8 mouse cellular contexts compared by ENCODE assay signal in genomic region chr19:61227941-61228701, GRCm38 (mm10). TPM values are rescaled to one million over a fixed set of nuclear protein-coding genes. Genes with fewer than 3 reads are reported as not detected.
DNase-seq lines count a peak whose midpoint lies in the region; ATAC-seq and TF ChIP-seq lines count a peak whose summit lies in the region.

Csf2ra (minus strand) TSS chr19:61228429.

- H3K9ac ChIP-seq in forebrain, postnatal 0 days = peak within 1 kb of the TSS; percentile 62
- H3K9ac ChIP-seq in intestine, embryonic 16.5 days (ENCODE audit: low read depth, low read length) = peak within 1 kb of the TSS; percentile 70
- peak within 1 kb of the TSS; percentile 50; the same call in 1 of the 2 replicates for H3K9ac ChIP-seq in stomach, postnatal 0 days (ENCODE audit: low read length)

- H3K36me3 ChIP-seq in forebrain, postnatal 0 days (ENCODE audit: insufficient read depth) = no peaks in the 10 kb centered on the region
- H3K36me3 ChIP-seq in intestine, embryonic 16.5 days (ENCODE audit: control insufficient read depth, insufficient read depth, low read length) = no peaks in the 10 kb centered on the region
- H3K36me3 ChIP-seq in limb, embryonic 10.5 days = no peaks in the 10 kb centered on the region
- H3K36me3 ChIP-seq in midbrain, embryonic 10.5 days = no peaks in the 10 kb centered on the region
- H3K36me3 ChIP-seq in stomach, postnatal 0 days (ENCODE audit: control insufficient read depth, insufficient read depth, low read length) = no peaks in the 10 kb centered on the region

- intact Hi-C loops in heart, postnatal 25 days (cut with DNase I) = no loop called here

- no peak for TF ChIP-seq CTCF in cerebellum, adult 2 months (IDR thresholded peaks at IDR 0.05; ENCODE audit: borderline replicate concordance, insufficient read depth, low read depth, low read length)
- TF ChIP-seq CTCF in forebrain, postnatal 0 days (IDR thresholded peaks at IDR 0.05; ENCODE audit: low read depth) = no peak
- no peak for TF ChIP-seq CTCF in stomach, postnatal 0 days (IDR thresholded peaks at IDR 0.05; ENCODE audit: low read depth)

- peak; percentile 95 for DNase-seq in heart, adult 11 months
- DNase-seq in heart, postnatal 25 days (ENCODE audit: low spot score) = no peak
- peak; percentile 39 to 41 for DNase-seq in cerebellum, adult 2 months
- DNase-seq in forebrain, postnatal 0 days = no peak
- DNase-seq in limb, embryonic 10.5 days (ENCODE audit: low spot score) = peak; percentile 38
- no peak for DNase-seq in midbrain, embryonic 10.5 days (ENCODE audit: low spot score)
- peak; percentile 47 for DNase-seq in stomach, postnatal 0 days (ENCODE audit: low spot score)

- H3K4me2 ChIP-seq in forebrain, postnatal 0 days (ENCODE audit: low read depth) = peak within 1 kb of the TSS; percentile 70
- H3K4me2 ChIP-seq in intestine, embryonic 16.5 days (ENCODE audit: low read depth, low read length) = peak within 1 kb of the TSS; percentile 71
- H3K4me2 ChIP-seq in stomach, postnatal 0 days (replicated peaks; ENCODE audit: low read depth) = peak within 1 kb of the TSS; percentile 58

- no peak for ATAC-seq in forebrain, postnatal 0 days
- ATAC-seq in intestine, embryonic 16.5 days = no peak
- no peak for ATAC-seq in stomach, postnatal 0 days (ENCODE audit: low FRiP score, low TSS enrichment)

- H3K27ac ChIP-seq in cerebellum, adult 2 months (ENCODE audit: insufficient read depth, low read length) = peak within 1 kb of the TSS; percentile 46; the same call in 1 of the 2 replicates
- H3K27ac ChIP-seq in forebrain, postnatal 0 days (ENCODE audit: low read depth, low read length) = peak within 1 kb of the TSS; percentile 94
- H3K27ac ChIP-seq in intestine, embryonic 16.5 days (ENCODE audit: low read length) = peak within 1 kb of the TSS; percentile 97
- peak within 1 kb of the TSS; percentile 88 for H3K27ac ChIP-seq in limb, embryonic 10.5 days
- peak within 1 kb of the TSS; percentile 88 for H3K27ac ChIP-seq in midbrain, embryonic 10.5 days (replicated peaks)
- H3K27ac ChIP-seq in stomach, postnatal 0 days (replicated peaks) = peak within 1 kb of the TSS; percentile 88

- no peaks in the 10 kb centered on the region for H3K9me3 ChIP-seq in forebrain, postnatal 0 days (ENCODE audit: low read length)
- peaks cover 17% of the 10 kb centered on the region; the same call in 1 of the 2 replicates for H3K9me3 ChIP-seq in intestine, embryonic 16.5 days (ENCODE audit: control insufficient read depth, low read length)
- 0 out of 2 replicates have a peak, but pooled peaks cover 2% of the 10 kb centered on the region for H3K9me3 ChIP-seq in limb, embryonic 10.5 days (replicated peaks)
- H3K9me3 ChIP-seq in midbrain, embryonic 10.5 days (replicated peaks) = peaks cover 25% of the 10 kb centered on the region
- H3K9me3 ChIP-seq in stomach, postnatal 0 days (ENCODE audit: control insufficient read depth, low read length) = no peaks in the 10 kb centered on the region

- H3K4me3 ChIP-seq in cerebellum, adult 2 months (replicated peaks; ENCODE audit: insufficient read depth, low read depth, low read length) = peak within 1 kb of the TSS; percentile 72
- H3K4me3 ChIP-seq in forebrain, postnatal 0 days (ENCODE audit: low read depth, low read length) = peak within 1 kb of the TSS; percentile 59
- H3K4me3 ChIP-seq in intestine, embryonic 16.5 days (ENCODE audit: low read length) = peak within 1 kb of the TSS; percentile 64
- peak within 1 kb of the TSS; percentile 69 for H3K4me3 ChIP-seq in limb, embryonic 10.5 days
- peak within 1 kb of the TSS; percentile 69 for H3K4me3 ChIP-seq in midbrain, embryonic 10.5 days
- H3K4me3 ChIP-seq in stomach, postnatal 0 days (ENCODE audit: low read depth, low read length) = peak within 1 kb of the TSS; percentile 51

- TF ChIP-seq POLR2A in cerebellum, adult 2 months (IDR thresholded peaks at IDR 0.05; ENCODE audit: borderline replicate concordance, insufficient read depth, low read length) = no peak

- no peaks in the 10 kb centered on the region for H3K27me3 ChIP-seq in cerebellum, adult 2 months (ENCODE audit: control insufficient read depth, insufficient read depth, low read length)
- H3K27me3 ChIP-seq in forebrain, postnatal 0 days (ENCODE audit: insufficient read depth, low read length) = no peaks in the 10 kb centered on the region
- no peaks in the 10 kb centered on the region for H3K27me3 ChIP-seq in intestine, embryonic 16.5 days (replicated peaks; ENCODE audit: control insufficient read depth, insufficient read depth, low read length)
- H3K27me3 ChIP-seq in limb, embryonic 10.5 days (ENCODE audit: low read depth, poor library complexity, severe bottlenecking) = no peaks in the 10 kb centered on the region
- no peaks in the 10 kb centered on the region for H3K27me3 ChIP-seq in midbrain, embryonic 10.5 days (ENCODE audit: low read depth, poor library complexity, severe bottlenecking)
- H3K27me3 ChIP-seq in stomach, postnatal 0 days (ENCODE audit: control insufficient read depth, insufficient read depth, low read length) = no peaks in the 10 kb centered on the region

- 60% methylated on average over 36 of the region's 36 CpGs for WGBS in cerebellum, adult 2 months
- WGBS in forebrain, postnatal 0 days = 59% methylated on average over 36 of the region's 36 CpGs
- WGBS in intestine, embryonic 16.5 days = 52% methylated on average over 35 of the region's 36 CpGs
- WGBS in limb, embryonic 10.5 days = 59% methylated on average over 36 of the region's 36 CpGs
- 54% methylated on average over 36 of the region's 36 CpGs for WGBS in midbrain, embryonic 10.5 days
- WGBS in stomach, postnatal 0 days = 55% methylated on average over 35 of the region's 36 CpGs

- H3K4me1 ChIP-seq in cerebellum, adult 2 months (ENCODE audit: control insufficient read depth, insufficient read depth, low read length) = no peaks in the 10 kb centered on the region
- H3K4me1 ChIP-seq in forebrain, postnatal 0 days (ENCODE audit: insufficient read depth) = no peaks in the 10 kb centered on the region
- H3K4me1 ChIP-seq in intestine, embryonic 16.5 days (ENCODE audit: control insufficient read depth, insufficient read depth, low read length) = no peaks in the 10 kb centered on the region; the same call in 1 of the 2 replicates
- H3K4me1 ChIP-seq in limb, embryonic 10.5 days = peaks cover 30% of the 10 kb centered on the region
- H3K4me1 ChIP-seq in midbrain, embryonic 10.5 days = peaks cover 27% of the 10 kb centered on the region
- H3K4me1 ChIP-seq in stomach, postnatal 0 days (replicated peaks; ENCODE audit: control insufficient read depth, insufficient read depth) = no peaks in the 10 kb centered on the region

- no peak for TF ChIP-seq EP300 in stomach, postnatal 0 days (optimal IDR thresholded peaks at IDR 0.05)

RNA-seq across cellular contexts. Expression of gene Csf2ra, which starts in this region (rescaled TPM):
- total RNA-seq in heart, postnatal 25 days (2021) = 1 to 10 TPM; 7.6 to 8.1 TPM
- 94.3 and 103 TPM in 2 replicates for polyA plus RNA-seq in cerebellum, adult 2 months (2012; rRNA removed)
- 36.5 and 42.1 TPM in 2 replicates for total RNA-seq in forebrain, postnatal 0 days (2014; rRNA removed)
- polyA plus RNA-seq in forebrain, postnatal 0 days (2015; fragmentation: Nextera tagmentation; extraction: Ambion mirVana) = 20.0 and 35.8 TPM in 2 replicates
- 35.6 and 36.5 TPM in 2 replicates for polyA plus RNA-seq in intestine, embryonic 16.5 days (2015; fragmentation: Nextera tagmentation; extraction: Ambion mirVana)
- 10.6 and 20.2 TPM in 2 replicates for polyA plus RNA-seq in limb, embryonic 10.5 days (2016; fragmentation: Nextera tagmentation; extraction: Ambion mirVana)
- 17.1 and 19.9 TPM in 2 replicates for polyA plus RNA-seq in midbrain, embryonic 10.5 days (2016; fragmentation: Nextera tagmentation; extraction: Ambion mirVana)
- polyA plus RNA-seq in stomach, postnatal 0 days (2015; fragmentation: Nextera tagmentation; extraction: Ambion mirVana) = 8.4 and 9.0 TPM in 2 replicates

Comparison
In these comparisons a context has a peak if more than half of its experiments do, and no peak if none do; other contexts are left out.
1. DNase-seq: peak in heart, adult 11 months (single experiment), cerebellum, adult 2 months (2 of 2), limb, embryonic 10.5 days (single experiment) and stomach, postnatal 0 days (single experiment); none in heart, postnatal 25 days (single experiment), forebrain, postnatal 0 days (single experiment) and midbrain, embryonic 10.5 days (single experiment).
2. H3K27ac ChIP-seq: peak in every context shown above with its lines; median percentile 97 in intestine, embryonic 16.5 days; 94 in forebrain, postnatal 0 days; 88 in limb, embryonic 10.5 days; 88 in midbrain, embryonic 10.5 days; 88 in stomach, postnatal 0 days; 46 in cerebellum, adult 2 months.
3. Peak in every context shown above with its lines, with median percentiles within 50 percentile points of each other: H3K4me3 ChIP-seq, H3K4me2 ChIP-seq and H3K9ac ChIP-seq.